Mouse (Mus musculus): ENCODE results near the gene Kcns3. TPM values are rescaled to one million over a fixed set of nuclear protein-coding genes. Genes with fewer than 3 reads are reported as not detected.

The Kcns3 gene
- polyA plus RNA-seq, 1 experiment: not detected

Other genes starting within 250 kb of the Kcns3 start
- not detected in 2 replicates for gene Msgn1, start 57.9 kb upstream of the Kcns3 start, polyA plus RNA-seq (2011; ENCODE audit: insufficient read depth, insufficient read length, low replicate concordance, missing spikeins)
- gene Gen1, start 114.7 kb upstream of the Kcns3 start, polyA plus RNA-seq (2011; ENCODE audit: insufficient read depth, insufficient read length, low replicate concordance, missing spikeins): 6.2 and 7.1 TPM in 2 replicates
- gene Smc6, start 114.8 kb upstream of the Kcns3 start, polyA plus RNA-seq (2011; ENCODE audit: insufficient read depth, insufficient read length, low replicate concordance, missing spikeins): 49.5 and 74.0 TPM in 2 replicates

Measured in bone marrow, adult 2 months (tissue).